Mouse (Mus musculus) cerebellum, postnatal 14 days (tissue): ENCODE results near the gene Crygn.
A peak's percentile ranks its signal among the peaks of the same experiment; 100 is the strongest.

Experiments
- DNase-seq, 2 experiments: peaks; one replicate each; pipeline ENCODE4 v3.0.0; 2021; ENCODE audit warnings: mixed read lengths in 2 of 2

Gene Crygn

GRCm38 (mm10) chr5:24743956-24744355 is 13.9 kb downstream of the Crygn start:
- DNase-seq: peak in 1 of 2 experiments; percentile 36

GRCm38 (mm10) chr5:24741172-24741885 is 16.5 kb downstream of the Crygn start:
- no peak for DNase-seq

GRCm38 (mm10) chr5:24739141-24739753 is 18.6 kb downstream of the Crygn start:
- peak in 1 of 2 experiments; percentile 20 for DNase-seq

- DNase-seq: no peak
Observed at GRCm38 (mm10) chr5:24738517-24738916, 19.3 kb downstream of the Crygn start.

GRCm38 (mm10) chr5:24737595-24737994 is 20.2 kb downstream of the Crygn start:
- DNase-seq: peak; percentile 40 to 56

- DNase-seq: no peak
Observed at GRCm38 (mm10) chr5:24733771-24734426, 23.9 kb downstream of the Crygn start.

- DNase-seq: no peak
Observed at GRCm38 (mm10) chr5:24733134-24733533, 24.7 kb downstream of the Crygn start.

- no peak for DNase-seq
Observed at GRCm38 (mm10) chr5:24730986-24731385, 26.8 kb downstream of the Crygn start.

- no peak for DNase-seq
Observed at GRCm38 (mm10) chr5:24730488-24730871, 27.3 kb downstream of the Crygn start, which contains the start of gene Wdr86. TSS of gene Wdr86 (minus strand) at chr5:24730727.

- DNase-seq: no peak
Observed at GRCm38 (mm10) chr5:24729797-24730487, 27.9 kb downstream of the Crygn start.

- DNase-seq: peak in 1 of 2 experiments; percentile 68
Observed at GRCm38 (mm10) chr5:24726901-24727836, 30.6 kb downstream of the Crygn start.

GRCm38 (mm10) chr5:24725897-24726296 is 31.9 kb downstream of the Crygn start:
- no peak for DNase-seq

- no peak for DNase-seq
Observed at GRCm38 (mm10) chr5:24724805-24725204, 33.0 kb downstream of the Crygn start.

GRCm38 (mm10) chr5:24724270-24724634 is 33.6 kb downstream of the Crygn start:
- DNase-seq: no peak

GRCm38 (mm10) chr5:24723527-24724269 is 34.1 kb downstream of the Crygn start:
- no peak for DNase-seq

- DNase-seq: no peak
Observed at GRCm38 (mm10) chr5:24719852-24720251, 38.0 kb downstream of the Crygn start.

GRCm38 (mm10) chr5:24718076-24718475 is 39.7 kb downstream of the Crygn start:
- no peak for DNase-seq

GRCm38 (mm10) chr5:24713987-24714386 is 43.8 kb downstream of the Crygn start:
- peak; percentile 30 to 47 for DNase-seq

- peak; percentile 93 for DNase-seq
Observed at GRCm38 (mm10) chr5:24713199-24713598, 44.6 kb downstream of the Crygn start.

- no peak for DNase-seq
Observed at GRCm38 (mm10) chr5:24711615-24712014, 46.2 kb downstream of the Crygn start.

- peak; percentile 23 to 52 for DNase-seq
Observed at GRCm38 (mm10) chr5:24709962-24710361, 47.8 kb downstream of the Crygn start.
